Mouse (Mus musculus): ENCODE measurements around the gene Gm44511.
A peak's percentile ranks its signal among the peaks of the same experiment; 100 is the strongest.
"Not testable (repeated sequence)": the region's sequence is repeated elsewhere in the genome, so short reads cannot be mapped to it uniquely, and the experiment has no call there.

The Gm44511 gene

DNA sequence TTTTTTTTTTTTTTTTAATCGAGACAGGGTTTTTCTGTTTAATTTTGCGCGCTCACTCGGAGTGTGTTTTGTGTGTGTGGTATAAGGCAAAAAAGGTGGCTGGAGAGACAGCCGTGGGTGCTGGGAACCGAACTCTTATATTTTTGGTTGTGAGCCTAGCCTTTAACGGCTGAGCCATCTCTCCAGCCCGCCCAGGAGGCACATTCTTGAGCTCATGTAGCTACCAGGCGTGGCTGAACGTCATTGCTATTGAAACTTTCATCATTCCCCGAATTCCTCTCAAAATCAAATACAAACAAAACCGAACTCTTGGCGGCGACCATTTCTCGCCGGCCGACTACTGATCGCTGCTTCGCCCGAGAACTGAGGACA lies 27.4 kb downstream of the Gm44511 start:
- peak; percentile 64 to 65 for DNase-seq

DNA sequence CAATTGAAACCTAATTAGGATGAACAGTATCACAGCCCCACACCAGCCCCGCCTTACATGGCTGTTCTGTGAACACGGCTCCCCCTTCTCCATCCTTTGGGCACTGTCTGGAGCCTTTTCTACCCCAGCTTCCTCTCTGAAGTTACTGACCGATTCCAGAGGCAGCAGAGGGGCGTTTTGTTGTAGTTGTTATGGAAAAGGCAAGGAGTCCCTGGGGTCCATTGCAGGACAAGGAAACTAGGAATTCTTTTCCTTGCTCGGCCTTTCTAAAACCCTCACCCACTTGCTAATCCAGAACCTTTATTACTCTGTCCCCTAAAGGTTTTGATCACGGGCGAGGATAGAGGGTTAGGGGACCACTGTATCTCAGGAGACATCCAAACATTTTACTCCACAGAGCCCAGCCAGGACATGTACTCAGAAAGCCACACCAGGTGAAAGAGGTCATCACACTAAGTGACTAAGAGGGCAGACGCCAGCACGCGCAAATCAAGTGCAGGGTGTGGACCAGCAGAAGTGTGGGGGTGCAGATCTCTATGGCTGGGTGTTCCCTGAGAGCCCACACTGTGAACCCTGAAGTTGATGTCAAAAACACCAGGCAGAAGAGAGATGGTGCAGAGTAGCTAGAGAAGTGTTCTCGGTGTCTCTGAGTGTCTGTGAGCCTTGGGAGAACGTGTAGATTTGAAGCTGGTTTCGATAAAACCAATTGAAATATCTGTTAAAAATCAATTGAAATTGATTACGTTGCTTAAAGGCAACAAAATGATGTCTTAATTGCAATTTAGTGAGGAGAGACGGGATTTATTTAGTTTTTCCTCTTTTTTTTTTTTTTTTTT lies 28.0 kb downstream of the Gm44511 start:
- DNase-seq: no peak

DNA sequence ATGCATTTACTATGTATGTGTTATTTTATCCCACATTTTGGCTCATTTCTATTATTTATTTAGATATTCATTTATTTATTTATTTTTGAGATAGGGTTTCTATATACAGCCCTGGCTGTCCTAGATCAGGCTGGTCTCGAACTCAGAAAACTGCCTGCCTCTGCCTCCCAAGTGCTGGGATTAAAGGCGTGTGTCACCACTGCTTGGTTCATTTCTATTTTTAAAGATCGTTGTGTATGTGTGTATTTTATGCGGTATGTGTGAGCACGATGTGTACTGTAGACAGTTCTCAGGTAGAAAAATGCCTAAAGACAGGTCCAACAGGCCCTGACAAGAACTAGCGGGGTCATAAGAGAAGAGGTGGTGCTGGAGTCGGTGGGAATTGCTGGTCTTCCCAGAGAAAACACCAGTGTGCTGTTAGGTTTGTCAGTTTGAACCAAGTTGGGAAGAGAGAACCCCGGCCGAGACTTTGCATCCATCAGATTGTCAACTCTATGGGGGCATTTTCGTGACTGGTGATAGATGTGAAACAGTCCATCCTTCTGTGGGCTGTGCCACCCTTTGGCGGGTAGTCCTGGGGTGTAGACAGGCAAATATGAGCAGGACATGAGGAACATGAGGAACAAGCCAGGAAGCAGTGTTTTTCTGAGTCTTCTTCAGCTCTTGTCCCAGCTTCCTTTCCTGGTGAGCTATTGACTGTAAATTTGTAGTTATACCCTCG lies 28.8 kb downstream of the Gm44511 start:
- no peak for DNase-seq

DNA sequence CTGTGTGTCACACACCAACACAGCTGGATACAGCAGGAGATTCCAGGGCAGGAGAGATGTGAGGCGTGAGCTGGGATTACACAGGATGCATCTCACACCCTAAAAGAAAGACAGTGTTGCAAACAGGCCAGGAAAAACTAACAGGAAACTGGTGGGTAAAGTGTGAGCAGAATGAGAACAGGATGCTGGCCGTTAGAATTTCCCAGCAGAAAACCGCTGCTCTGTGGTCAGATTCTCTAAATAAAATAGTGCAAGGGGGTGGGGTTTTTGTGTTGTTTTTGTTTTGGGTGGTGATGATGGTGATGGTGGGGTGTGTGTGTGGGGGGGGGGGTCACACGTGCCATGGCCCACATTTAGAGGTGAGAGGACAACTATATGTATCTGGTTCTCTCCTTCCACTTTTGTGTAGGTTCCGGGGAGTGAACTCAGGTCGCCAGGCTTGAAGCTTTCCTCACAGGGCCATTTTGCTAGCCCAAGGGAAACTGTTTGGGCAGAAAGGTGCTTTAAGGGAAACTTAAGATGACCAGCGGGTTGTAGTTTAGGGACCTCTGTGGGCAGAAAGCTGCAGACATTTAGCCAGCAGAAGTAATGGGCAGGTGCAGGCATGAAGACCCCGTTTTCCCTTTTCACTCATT lies 29.7 kb downstream of the Gm44511 start:
- no peak for DNase-seq

DNA sequence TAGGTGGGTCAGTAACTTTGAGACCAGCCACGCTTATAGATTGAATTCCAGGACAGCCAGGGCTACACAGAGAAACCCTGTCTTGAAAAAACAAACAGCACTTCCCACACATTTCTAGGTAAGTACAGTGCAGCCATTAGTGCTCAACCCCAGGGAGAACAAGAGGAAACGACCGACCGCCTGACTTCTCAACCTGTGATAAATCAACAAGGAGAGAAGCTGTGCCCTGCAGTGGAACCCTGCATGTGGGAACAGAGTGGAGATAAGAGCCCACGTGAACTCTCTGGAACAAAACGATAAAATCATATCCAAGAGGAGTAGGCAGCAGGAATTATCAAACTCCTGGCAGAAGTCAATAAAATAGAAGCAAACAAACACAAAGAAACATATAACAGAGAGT lies 32.4 kb downstream of the Gm44511 start:
- DNase-seq: no peak

DNA sequence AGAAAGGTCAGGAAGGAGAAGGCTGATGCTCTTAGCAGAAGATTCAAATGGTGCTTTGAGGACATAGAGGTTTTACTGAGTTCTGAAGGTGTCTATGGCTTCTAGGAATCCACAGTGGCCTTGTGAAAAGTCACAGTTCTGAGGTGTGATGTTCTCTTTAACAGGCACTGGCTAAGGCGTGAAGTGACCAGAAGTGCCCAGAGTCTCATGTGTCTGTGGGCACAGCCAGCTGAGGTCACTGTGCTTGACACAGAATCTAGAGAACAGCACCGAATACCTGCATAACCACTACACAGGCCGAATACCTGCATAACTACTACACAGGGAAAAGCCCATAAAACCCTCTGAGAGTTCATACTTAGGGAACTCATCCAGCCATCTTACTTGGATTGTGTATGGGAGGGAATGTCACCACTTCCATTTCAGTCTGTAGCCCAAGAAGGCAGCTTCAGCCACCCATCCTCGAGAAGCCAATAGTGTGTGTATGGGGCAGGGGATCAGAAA lies 35.6 kb downstream of the Gm44511 start:
- DNase-seq: not testable (repeated sequence)

DNA sequence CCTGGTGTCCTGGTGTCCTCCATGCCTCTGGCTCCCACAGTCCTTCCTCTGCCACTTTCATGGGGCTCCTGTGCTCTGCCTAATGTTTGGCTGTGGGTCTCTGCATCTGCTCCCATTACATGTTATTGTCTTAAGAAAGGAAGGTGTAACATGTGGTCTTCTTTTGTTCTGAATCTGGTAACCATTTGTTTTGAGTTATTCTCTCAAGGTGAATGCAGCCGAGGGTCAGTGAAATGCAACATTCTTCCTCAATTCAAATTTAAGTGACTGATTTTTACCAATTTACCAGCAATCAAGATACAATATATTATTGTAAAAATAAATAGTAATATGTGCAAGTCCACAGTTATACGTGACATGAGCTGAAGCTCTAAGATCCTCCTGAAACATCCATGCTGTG lies 37.0 kb downstream of the Gm44511 start, which contains the start of gene Klrb1c:
TSS of gene Klrb1c (minus strand) at position 101 of the 400 bp plus-strand sequence.
- no peak for DNase-seq

DNA sequence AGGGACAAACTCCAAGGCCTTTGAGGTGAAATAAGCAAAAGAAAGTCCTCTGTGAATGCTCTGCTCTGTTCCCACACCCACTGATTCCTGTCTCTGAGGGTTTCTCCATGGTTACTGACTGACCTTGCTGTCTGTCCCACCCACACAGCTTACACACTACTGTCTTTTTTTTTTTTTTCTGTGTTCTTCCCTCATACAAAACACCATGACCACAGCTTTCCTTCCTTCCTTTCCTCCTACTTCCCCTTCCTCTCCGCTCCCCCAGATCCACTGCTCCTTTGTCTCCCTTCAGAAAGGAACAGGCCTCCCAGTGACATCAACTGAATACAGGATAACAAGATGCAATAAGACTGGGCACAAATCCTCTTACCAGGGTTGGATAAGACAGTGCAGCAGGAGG lies 37.6 kb downstream of the Gm44511 start:
- DNase-seq: no peak

DNA sequence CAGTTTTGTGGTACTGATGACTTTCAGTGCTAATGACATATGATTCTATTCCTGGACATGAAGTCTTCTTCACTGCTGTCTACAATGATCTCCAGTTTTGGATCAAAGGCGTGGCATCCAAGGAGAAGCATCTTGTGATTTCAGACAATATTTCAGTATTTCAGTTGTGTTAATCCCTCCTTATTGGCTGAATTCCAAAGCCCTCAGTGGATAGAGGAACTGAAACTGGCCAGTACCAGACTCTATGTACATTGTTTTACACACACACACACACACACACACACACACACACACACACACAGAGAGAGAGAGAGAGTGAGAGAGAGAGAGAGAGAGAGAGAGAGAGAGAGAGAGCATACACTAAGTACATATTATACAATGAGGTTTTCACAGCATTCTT lies 39.7 kb downstream of the Gm44511 start:
- DNase-seq: not testable (repeated sequence)

DNA sequence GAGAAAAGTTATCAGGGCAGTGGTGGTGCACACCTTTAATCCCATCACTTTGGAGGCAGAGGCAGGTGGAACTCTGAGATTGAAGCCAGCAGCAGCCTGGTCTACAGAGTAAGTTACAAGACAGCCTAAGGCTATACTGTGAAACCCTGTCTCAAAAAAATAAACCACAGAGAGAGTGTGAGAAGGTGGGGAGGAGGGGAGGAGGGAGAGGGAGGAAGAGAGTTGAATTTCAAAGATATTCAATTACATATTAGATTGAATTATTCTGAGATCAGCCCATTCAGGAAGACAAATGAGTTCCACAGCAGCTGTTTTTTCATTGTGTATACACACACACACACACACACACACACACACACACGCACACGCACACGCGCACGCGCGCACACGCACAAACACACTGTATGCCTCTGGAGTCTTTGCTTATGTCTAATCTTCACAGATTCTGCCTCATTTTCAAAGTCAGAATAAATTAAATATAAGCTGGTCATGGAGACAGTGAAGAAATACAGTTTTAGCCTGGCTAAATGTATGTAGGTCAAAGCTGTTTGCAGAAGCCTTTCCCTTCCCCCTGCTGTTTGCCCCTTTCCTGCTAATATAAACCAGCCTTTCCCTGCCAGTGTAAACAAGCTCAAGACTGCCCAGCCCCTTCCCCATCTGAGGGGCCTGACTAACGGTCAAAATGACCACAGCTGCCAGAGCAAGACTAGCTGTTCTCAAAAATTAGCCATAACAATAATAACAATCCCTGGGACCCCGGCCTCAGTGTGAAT lies 56.4 kb downstream of the Gm44511 start:
- DNase-seq: no peak

DNA sequence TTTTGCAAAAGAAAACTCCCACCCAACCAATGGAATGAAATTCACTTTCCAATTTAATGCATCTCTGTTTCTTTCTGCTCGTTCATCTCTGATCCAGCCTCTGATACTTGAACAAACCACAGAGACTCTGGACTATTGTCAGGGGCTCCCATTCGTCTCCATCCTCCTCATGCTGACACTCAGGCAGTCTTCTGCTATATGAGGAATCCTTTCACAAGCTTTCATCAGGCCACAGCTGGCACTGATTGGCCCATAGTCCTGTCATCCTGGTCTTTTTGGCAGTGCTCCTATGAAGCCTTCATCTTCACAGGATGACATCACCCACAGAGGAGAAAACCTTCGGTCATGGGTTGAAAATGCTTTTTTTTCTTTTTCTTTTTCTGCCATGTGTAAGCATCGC lies 58.1 kb downstream of the Gm44511 start:
- DNase-seq: no peak

DNA sequence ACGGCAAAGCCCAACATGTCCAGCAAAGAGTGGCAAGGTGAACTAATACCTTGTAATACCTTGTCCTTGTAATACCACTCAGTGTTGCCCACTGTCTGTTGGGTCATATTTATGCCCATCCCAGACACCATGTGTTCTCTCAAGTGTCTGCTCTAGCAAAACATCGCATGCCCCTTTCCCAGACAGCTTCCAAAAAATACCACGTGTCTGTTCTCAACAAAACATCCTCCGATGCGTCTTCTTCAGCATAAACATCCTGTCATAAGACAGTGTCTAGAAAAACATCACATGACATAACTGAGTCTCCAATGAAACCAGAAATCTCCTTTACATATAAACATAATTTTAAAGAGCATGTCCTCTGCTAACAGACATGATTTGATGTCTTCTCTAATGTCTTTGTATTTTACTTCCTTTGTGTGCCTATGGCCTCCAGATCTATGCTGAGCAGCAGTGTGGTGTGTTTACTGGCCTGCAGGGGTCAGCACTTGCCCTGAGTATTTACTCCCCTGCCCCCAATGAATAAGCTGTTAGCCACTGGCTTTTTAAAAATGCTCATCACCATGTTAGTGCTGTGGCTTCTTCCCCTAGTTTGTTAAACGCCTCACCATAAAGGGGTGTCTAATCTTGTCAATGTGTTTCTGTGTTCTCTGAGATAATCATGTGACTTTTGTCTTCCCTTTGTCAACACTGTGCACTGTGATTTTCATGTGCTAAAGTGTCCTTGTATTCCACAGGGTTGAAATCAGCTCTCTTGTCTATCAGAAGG lies 59.4 kb downstream of the Gm44511 start:
- DNase-seq: peak; percentile 28 to 64

DNA sequence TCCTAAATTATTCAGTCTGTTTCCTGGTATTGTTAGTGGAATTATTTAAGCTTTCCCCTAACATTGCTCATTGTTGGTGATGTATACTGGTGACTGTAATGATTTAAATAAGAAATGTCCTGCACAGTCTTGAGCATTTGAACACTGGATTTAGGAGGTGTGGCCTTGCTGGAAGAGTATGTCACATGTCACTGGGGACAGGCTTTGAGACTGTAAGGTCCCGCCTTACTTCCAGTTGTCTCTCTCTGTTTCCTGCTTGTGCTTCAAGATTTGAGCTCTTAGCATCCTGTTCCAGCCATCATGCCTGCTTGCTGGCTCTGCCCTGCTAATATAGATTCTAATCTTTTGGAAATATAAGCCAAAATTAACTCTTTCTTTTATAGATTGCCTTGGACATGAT lies 60.9 kb downstream of the Gm44511 start:
- DNase-seq: no peak

DNA sequence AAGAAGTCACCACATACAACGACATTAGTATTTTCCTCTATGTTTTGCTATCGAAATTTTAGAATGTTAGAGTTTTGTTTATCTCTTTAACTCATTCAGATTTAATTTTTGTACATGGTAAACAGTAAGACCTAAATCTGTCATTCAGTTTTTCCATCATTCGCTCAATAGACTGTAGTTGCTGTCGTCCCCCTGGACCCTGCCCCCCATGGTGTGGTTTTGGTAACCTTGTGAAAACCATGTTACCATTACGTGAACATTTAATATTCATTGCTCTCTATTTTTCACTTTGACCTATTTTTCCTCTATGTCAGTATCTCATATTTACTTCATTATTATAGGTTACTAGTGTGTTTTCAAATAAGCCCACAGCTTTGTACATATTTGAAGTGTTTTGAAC lies 61.5 kb downstream of the Gm44511 start:
- DNase-seq: no peak

DNA sequence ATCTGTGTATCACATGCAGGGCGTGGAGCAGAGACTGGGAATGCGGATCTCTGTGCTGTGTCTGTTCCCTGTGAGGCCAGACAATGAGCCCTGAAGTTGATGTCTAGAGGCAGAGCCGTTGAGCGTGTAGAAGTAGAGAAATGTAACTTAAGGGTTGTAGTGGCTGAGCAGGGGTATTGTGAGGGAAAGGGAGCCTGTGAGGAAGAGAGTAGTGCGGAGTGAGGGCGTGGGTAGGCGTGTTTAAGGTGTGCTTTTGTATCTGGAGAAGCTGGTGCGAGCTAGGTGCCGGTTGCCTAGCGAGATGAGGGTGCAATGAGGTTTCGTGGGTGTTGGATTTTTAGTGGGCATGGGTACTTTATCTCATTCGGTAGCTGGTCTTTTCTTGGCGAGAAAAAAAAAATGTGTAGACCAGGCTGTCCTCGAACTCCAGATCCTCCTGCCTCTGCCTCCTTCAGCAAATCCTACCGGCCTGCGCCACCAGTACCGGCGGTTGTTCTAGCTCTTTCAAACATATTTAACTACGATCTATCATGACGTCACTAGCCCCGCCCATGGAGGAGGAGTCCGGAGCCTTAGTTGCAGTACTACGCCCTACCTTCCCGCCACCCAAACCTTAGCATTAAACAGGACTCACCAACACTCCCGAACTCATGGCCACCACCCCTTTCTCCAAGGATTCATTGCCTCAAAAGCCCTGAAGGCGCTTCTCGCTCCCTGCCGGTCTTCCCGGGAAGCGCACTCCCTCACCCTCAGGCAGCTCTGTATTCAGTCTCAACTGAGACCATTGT lies 62.2 kb downstream of the Gm44511 start:
- peak; percentile 85 to 89 for DNase-seq

DNA sequence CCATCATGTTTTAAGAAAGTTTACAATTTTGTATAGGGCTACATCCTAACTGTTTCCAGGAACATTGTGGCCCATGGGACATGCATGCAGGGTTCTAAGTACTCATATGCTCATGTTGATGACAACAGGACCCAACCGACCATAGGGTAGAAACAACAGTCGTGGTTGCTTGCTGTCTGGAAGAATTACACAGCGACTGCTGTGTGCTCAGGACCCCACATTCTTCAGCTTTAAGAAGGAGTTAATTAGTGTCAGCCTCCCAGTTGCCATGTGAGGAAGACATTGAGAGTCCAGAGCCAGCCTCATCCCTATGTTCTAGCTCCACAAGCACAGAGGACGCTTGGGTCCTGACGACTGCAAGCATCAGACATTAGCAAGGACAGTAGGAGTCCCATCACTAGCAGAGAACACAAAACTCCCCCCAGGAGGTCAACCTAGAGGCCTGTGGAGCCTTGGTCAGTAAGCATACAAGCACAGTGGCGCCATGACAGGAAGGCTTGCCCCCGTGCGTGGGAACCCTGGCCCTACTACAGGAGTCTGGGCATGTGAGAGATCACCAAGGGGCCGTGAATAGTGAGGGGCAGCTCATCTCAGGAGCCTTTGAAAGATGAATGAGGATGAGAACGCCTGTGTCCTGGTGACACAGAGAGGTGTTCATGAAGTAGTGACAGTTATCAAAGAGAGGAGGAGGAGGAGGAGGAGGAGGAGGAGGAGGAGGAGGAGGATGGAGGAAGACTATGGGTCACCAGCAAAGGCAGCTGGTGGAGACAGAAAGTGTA lies 63.0 kb downstream of the Gm44511 start:
- DNase-seq: not testable (repeated sequence)

DNA sequence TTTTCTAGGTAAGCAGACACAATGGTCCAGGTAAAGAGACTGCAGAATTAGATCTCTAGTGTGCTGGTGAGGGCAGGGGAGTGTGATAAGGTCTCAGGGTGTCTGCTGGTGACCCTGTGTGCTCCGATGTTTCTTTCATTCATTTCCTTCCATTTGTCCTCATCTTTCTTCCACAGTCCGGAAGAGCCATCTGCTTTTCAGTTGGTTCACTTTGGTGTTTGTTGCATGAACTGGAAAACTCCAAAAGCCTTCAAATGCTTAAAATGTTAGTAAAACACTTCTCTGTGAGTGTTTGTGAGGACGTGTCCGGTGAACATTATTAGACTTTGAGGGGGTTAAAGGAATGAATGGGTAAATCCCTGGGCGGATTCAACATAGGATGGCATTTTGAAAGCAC lies 65.0 kb downstream of the Gm44511 start:
- DNase-seq: no peak

DNA sequence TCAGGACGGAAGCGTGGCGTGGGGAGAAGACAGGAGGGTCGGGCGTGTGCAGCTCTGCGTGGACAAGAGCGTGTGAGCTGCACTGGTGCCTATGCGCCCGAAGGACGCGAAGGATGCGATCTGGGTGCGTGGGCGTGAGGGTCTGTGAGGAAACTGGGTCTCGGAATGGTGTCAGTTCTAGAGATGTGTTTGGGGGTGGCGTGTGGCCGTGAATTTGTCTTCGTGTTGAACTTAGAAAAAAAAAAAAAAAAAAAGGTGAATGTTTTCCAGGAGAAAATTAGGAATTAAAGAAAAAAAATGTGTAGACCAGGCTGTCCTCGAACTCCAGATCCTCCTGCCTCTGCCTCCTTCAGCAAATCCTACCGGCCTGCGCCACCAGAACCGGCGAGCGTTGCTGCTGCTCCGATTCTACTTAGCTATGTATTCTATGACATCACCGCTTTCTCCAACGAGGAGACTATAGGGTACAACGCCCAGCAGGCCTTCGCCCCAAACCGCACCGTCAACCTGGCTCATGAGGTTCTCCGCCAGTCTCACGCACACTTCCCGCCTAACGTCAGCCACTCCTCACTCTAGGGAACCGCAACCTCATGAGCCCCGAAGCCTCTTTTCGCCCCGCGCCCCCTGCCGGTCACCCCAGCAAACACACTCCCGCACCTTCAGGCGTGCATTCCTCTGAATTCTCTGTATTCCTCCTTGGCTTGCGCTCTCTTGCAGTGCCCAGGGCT lies 65.5 kb downstream of the Gm44511 start:
- DNase-seq: peak; percentile 76 to 81

DNA sequence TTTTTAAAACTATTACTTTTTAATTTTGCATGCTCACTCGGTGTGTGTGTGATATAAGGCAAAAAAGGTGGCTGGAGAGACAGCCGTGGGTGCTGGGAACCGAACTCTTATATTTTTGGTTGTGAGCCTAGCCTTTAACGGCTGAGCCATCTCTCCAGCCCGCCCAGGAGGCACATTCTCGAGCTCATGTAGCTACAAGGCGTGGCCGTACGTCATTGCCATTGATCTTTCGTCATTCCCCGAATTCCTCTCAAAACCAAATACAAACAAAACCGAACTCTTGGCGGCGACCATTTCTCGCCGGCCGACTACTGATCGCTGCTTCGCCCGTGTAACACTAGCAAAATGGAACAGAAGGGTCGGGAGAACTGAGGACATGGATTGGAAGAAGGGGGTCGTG lies 66.1 kb downstream of the Gm44511 start:
- DNase-seq: peak; percentile 83 to 91
